Mouse (Mus musculus) embryonic facial prominence, embryonic 12.5 days (tissue): Measurements from ENCODE around the gene March8. TPM values are rescaled to one million over a fixed set of nuclear protein-coding genes. Genes with fewer than 3 reads are reported as not detected.

Source experiments
- ATAC-seq: fragments of 200-750 bp; cut with Nextera tagmentation; 2 replicates; pipeline ENCODE4 v1.8.0; 2017; ENCODE audit not compliant: insufficient number of reproducible peaks, insufficient read depth, low FRiP score, low TSS enrichment
- H3K27ac ChIP-seq: fragments of 300-500 bp; sonication (generic); 2 replicates; pipeline ENCODE4 v1.5.1; 2016; ENCODE audit warnings: mild to moderate bottlenecking
- H3K27me3 ChIP-seq: fragments of 300-500 bp; sonication (generic); 2 replicates; pipeline ENCODE4 v1.6.1; 2016; ENCODE audit warnings: mild to moderate bottlenecking, moderate library complexity
- H3K36me3 ChIP-seq: fragments of 300-500 bp; sonication (generic); 2 replicates; pipeline ENCODE4 v1.6.1; 2016; ENCODE audit warnings: mild to moderate bottlenecking
- H3K4me1 ChIP-seq: fragments of 300-500 bp; sonication (generic); 2 replicates; pipeline ENCODE4 v1.6.1; 2016
- H3K4me2 ChIP-seq: fragments of 300-500 bp; sonication (generic); replicated peaks from 2 replicates; pipeline ENCODE4 v1.6.1; 2016; ENCODE audit warnings: mild to moderate bottlenecking, moderate library complexity
- H3K4me3 ChIP-seq: fragments of 300-500 bp; sonication (generic); 2 replicates; pipeline ENCODE4 v1.5.1; 2016; ENCODE audit warnings: mild to moderate bottlenecking
- H3K9ac ChIP-seq: fragments of 300-500 bp; sonication (generic); 2 replicates; pipeline ENCODE4 v1.6.1; 2016; ENCODE audit warnings: mild to moderate bottlenecking, moderate library complexity
- H3K9me3 ChIP-seq: fragments of 300-500 bp; sonication (generic); 2 replicates; pipeline ENCODE4 v1.6.1; 2016; ENCODE audit warnings: mild to moderate bottlenecking, moderate library complexity
- WGBS: fragments of 180-500 bp; shearing (Covaris S2); methylation state at CpG from one replicate; pipeline ENCODE4 v1.1.7; 2016; 5-methylcytosine and 5-hydroxymethylcytosine counted together
- polyA plus RNA-seq: library from polyadenylated mRNA; unstranded; fragments of >200 nt; fragmentation: Nextera tagmentation; extraction: Ambion mirVana; gene quantifications from 2 replicates; pipeline ENCODE4 v1.2.1, GENCODE M21; 2016

Gene March8
- polyA plus RNA-seq, 1 experiment from 2014 or later: 31.1 TPM

DNA sequence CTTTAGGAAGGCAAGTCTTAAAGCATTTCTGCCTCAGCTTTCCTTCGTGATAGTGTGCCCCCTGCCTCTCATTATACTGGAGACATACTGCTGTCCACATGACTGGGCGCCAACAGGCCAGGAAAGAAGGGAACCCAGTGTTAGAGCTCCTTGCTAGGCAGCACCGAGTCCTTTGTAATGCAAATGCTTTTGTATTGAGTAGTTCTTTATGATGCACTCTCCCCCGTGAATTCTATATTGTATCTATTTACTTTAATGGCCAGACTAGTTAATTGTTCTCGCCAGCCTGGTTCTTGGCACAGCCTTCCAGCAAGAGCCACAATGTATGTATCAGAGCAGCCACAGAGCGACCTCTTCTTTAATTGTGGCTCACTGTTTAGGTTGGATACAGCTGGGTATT, 59.8 kb downstream of the March8 start:
- no peaks in the 10 kb centered on the region for H3K4me1 ChIP-seq
- H3K4me3 ChIP-seq: no peak overlapping the region
- H3K4me2 ChIP-seq: no peak overlapping the region
- no peaks in the 10 kb centered on the region; the same call in 1 of the 2 replicates for H3K36me3 ChIP-seq
- no peaks in the 10 kb centered on the region for H3K9me3 ChIP-seq
- no peak overlapping the region for H3K9ac ChIP-seq
- no peaks in the 10 kb centered on the region for H3K27me3 ChIP-seq
- no peak overlapping the region for H3K27ac ChIP-seq
- 58% methylated on average over 6 of the region's 6 CpGs for WGBS
- ATAC-seq: no peak

GRCm38 (mm10) chr6:116398136-116398535, 60.3 kb downstream of the March8 start:
- ATAC-seq: no peak
- WGBS: 81% methylated on average over 2 of the region's 2 CpGs

GRCm38 (mm10) chr6:116401746-116402423, 64.1 kb downstream of the March8 start:
- no peaks in the 10 kb centered on the region for H3K4me1 ChIP-seq
- 96% methylated on average over 12 of the region's 12 CpGs for WGBS
- no peak overlapping the region for H3K9ac ChIP-seq
- no peaks in the 10 kb centered on the region; the same call in 1 of the 2 replicates for H3K36me3 ChIP-seq
- ATAC-seq: no peak
- no peak overlapping the region for H3K27ac ChIP-seq
- H3K4me2 ChIP-seq: no peak overlapping the region
- no peaks in the 10 kb centered on the region for H3K27me3 ChIP-seq
- H3K9me3 ChIP-seq: no peaks in the 10 kb centered on the region
- H3K4me3 ChIP-seq: no peak overlapping the region

More at GRCm38 (mm10) chr6:116398136-116398535, 60.3 kb downstream of the March8 start:
- H3K9ac ChIP-seq: no peak overlapping the region
- H3K27ac ChIP-seq: no peak overlapping the region
- no peaks in the 10 kb centered on the region for H3K27me3 ChIP-seq
- no peaks in the 10 kb centered on the region; the same call in 1 of the 2 replicates for H3K36me3 ChIP-seq
- H3K4me1 ChIP-seq: no peaks in the 10 kb centered on the region
- no peaks in the 10 kb centered on the region for H3K9me3 ChIP-seq
- no peak overlapping the region for H3K4me2 ChIP-seq
- H3K4me3 ChIP-seq: no peak overlapping the region

DNA sequence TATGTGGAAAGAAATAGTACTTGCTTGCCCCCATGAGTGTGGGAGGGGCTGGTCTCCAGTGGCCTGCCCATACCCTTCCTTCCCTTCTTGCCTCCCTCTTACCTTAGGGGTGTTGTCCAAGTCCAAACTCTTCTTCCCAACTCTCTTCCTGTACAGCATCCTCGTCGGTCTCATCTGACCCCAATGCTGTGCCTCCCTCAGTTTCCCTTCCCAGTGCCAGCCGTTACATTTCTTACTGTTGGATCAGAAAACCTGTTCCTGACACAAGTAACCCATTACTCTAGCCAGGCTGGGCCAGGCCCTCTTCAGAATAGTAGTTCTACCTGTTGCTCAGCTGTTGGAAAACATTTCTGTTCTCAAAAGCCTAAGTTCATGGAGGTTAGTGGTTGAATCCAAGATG, 64.6 kb downstream of the March8 start:
- no peak overlapping the region for H3K9ac ChIP-seq
- WGBS: 93% methylated on average over 3 of the region's 3 CpGs
- no peaks in the 10 kb centered on the region for H3K27me3 ChIP-seq
- no peaks in the 10 kb centered on the region for H3K4me1 ChIP-seq
- no peak overlapping the region for H3K4me3 ChIP-seq
- no peaks in the 10 kb centered on the region; the same call in 1 of the 2 replicates for H3K36me3 ChIP-seq
- ATAC-seq: no peak
- H3K27ac ChIP-seq: no peak overlapping the region
- no peaks in the 10 kb centered on the region for H3K9me3 ChIP-seq
- H3K4me2 ChIP-seq: no peak overlapping the region

DNA sequence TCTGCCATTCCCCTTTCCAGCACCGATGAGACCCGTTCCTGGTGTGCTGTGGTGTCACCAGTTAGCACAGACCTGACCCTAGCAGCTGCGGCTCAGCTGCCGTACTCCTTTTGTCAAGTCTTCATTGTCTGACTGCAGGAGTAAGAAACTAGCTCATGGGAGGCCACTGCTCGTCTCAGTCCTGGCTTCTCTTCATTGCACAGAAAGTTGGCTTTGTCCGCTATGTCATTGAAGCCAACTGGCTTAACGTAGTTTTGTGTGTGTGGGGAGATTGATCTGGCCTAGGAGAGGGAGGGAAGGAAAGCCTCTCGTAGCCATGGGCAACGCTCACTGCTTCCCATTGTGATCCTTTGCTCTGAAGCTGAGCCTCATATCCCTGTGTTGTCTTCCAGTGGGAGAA, 67.4 kb downstream of the March8 start:
- Histone ChIP-seq H3K4me3 (no peak overlapping the region), H3K9me3 (no peaks in the 10 kb centered on the region), H3K4me2 (no peak overlapping the region), H3K27me3 (no peaks in the 10 kb centered on the region), H3K9ac (no peak overlapping the region), H3K4me1 (no peaks in the 10 kb centered on the region), H3K36me3 (peaks cover under 1% of the 10 kb centered on the region; the same call in 1 of the 2 replicates), H3K27ac (no peak overlapping the region)
- no peak; the same call in 1 of the 2 replicates for ATAC-seq
- WGBS: 83% methylated on average over 9 of the region's 9 CpGs

- H3K9ac ChIP-seq: no peak overlapping the region
- no peak overlapping the region for H3K27ac ChIP-seq
- H3K4me1 ChIP-seq: no peaks in the 10 kb centered on the region
- 83% methylated on average over 5 of the region's 5 CpGs for WGBS
- no peaks in the 10 kb centered on the region for H3K9me3 ChIP-seq
- no peaks in the 10 kb centered on the region for H3K27me3 ChIP-seq
- H3K36me3 ChIP-seq: peaks cover 4% of the 10 kb centered on the region; the same call in 1 of the 2 replicates
- H3K4me3 ChIP-seq: no peak overlapping the region
- no peak for ATAC-seq
- no peak overlapping the region for H3K4me2 ChIP-seq
These were observed 67.9 kb downstream of the March8 start for GRCm38 (mm10) chr6:116405715-116406114.

DNA sequence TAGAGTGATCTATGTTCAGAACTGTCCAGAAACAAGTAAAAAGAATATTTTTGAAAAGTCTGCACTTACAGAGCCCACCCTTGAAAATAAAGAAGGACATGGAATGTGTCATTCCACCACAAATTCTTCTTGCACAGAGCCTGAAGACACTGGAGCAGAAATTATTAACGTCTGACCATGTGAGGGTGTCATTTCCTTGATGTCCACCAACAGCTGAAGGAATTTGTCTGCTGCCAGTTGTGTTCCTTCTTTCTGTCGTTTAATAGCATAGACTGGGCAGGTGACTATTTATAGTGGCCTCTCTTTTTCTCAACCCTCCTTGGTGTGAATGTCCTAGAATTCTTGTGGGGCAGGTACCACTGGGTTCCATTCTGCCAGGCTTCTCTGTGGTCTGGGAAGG, 68.3 kb downstream of the March8 start:
- H3K4me1 ChIP-seq: no peaks in the 10 kb centered on the region
- 72% methylated on average over 2 of the region's 2 CpGs for WGBS
- no peak for ATAC-seq
- H3K4me3 ChIP-seq: no peak overlapping the region
- H3K27me3 ChIP-seq: no peaks in the 10 kb centered on the region
- H3K9me3 ChIP-seq: no peaks in the 10 kb centered on the region
- no peak overlapping the region for H3K4me2 ChIP-seq
- no peak overlapping the region for H3K9ac ChIP-seq
- peaks cover 4% of the 10 kb centered on the region; the same call in 1 of the 2 replicates for H3K36me3 ChIP-seq
- H3K27ac ChIP-seq: no peak overlapping the region

DNA sequence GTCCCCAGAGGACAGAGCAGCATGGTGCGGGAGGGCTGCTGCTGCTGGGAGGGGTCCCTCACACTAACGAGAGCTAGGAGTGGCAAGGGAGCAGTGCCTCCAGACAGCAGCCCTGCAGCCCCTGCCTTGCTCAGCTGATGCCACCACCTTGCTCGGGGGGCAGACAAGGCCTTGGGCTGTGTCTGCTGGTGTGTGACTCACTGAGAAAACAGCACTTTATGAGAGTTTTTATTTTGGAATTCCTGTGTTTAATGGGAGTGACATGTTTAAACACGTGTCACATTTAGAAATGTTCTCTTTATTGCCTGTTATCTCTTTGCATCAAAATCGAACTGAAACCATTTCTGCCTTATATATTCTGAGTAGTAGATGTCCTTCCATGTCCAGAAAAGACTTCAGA, 68.9 kb downstream of the March8 start:
- Histone ChIP-seq H3K4me2 (no peak overlapping the region), H3K9ac (no peak overlapping the region), H3K9me3 (no peaks in the 10 kb centered on the region), H3K4me3 (no peak overlapping the region), H3K36me3 (peaks cover 4% of the 10 kb centered on the region; the same call in 1 of the 2 replicates), H3K4me1 (no peaks in the 10 kb centered on the region), H3K27ac (no peak overlapping the region), H3K27me3 (no peaks in the 10 kb centered on the region)
- WGBS: 60% methylated on average over 5 of the region's 5 CpGs
- no peak for ATAC-seq

- WGBS: 86% methylated on average over 4 of the region's 4 CpGs
These were observed 69.4 kb downstream of the March8 start for GRCm38 (mm10) chr6:116407216-116407615.

DNA sequence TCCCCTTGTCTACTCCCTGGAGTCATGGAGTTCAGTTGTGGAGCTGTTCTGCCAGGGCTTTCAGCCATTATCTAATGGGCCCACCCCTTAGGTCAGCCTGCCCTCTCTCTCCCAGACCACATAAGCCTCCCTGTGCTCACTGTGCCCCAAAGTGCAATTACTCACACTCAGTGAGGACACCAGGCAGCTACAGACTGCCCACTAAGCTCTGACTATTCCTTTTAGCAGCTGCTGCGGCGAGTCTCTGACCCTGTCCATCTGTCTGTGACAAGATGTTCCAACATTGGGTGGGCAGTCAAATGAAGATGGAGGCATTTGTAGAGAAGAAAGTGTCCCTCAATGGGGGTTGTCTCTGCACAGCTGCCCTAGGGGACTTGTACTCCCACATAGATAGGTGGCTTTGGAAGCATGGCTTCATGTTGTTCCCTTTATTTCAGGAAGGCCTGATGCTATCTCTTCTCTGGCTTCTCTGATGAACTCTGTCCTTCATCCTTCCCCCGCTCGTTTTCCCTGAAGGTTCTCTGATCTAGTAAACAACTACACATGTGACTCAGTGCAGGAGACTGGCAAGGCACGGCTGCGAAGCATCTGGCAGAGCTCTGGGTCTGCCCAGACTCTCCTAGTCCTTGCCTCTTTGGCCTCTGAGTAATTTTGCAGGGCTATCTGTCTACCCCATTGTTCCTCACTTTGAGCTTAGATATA, 70.3 kb downstream of the March8 start:
- 76% methylated on average over 6 of the region's 6 CpGs for WGBS

More at GRCm38 (mm10) chr6:116407216-116407615, 69.4 kb downstream of the March8 start:
- Histone ChIP-seq H3K36me3 (peaks cover 4% of the 10 kb centered on the region; the same call in 1 of the 2 replicates), H3K4me1 (no peaks in the 10 kb centered on the region), H3K4me3 (no peak overlapping the region), H3K4me2 (no peak overlapping the region), H3K9ac (no peak overlapping the region), H3K27ac (no peak overlapping the region), H3K9me3 (no peaks in the 10 kb centered on the region), H3K27me3 (no peaks in the 10 kb centered on the region)
- ATAC-seq: no peak

DNA sequence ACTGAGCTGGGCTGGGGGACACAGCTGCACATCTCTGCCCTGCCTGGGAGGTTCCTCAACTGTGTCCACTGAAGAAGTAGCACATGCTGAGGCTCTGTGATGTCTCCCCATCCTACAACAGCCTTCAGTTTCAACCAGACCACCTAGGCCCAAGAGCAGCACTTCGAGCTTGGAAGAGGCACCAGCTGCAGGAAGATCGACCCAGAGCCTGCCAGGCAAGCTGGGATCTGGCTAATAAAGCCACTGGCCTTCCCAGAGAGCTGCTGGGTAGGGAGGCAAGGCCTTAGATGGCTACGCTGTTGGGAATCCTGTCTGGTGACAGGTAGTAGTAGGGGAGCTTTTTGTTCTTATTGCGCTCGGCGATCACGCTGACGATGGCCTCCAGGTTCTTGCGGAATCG, 72.6 kb downstream of the March8 start:
- no peaks in the 10 kb centered on the region for H3K27me3 ChIP-seq
- no peak overlapping the region for H3K27ac ChIP-seq
- H3K36me3 ChIP-seq: peaks cover 4% of the 10 kb centered on the region; the same call in 1 of the 2 replicates
- H3K9ac ChIP-seq: no peak overlapping the region
- no peaks in the 10 kb centered on the region for H3K9me3 ChIP-seq
- no peak overlapping the region for H3K4me3 ChIP-seq
- no peaks in the 10 kb centered on the region for H3K4me1 ChIP-seq
- no peak overlapping the region for H3K4me2 ChIP-seq
- no peak for ATAC-seq
- WGBS: 97% methylated on average over 10 of the region's 10 CpGs

More for the DNA sequence above, 70.3 kb downstream of the March8 start:
- no peaks in the 10 kb centered on the region for H3K9me3 ChIP-seq
- H3K4me2 ChIP-seq: no peak overlapping the region
- H3K4me1 ChIP-seq: no peaks in the 10 kb centered on the region
- peaks cover 4% of the 10 kb centered on the region; the same call in 1 of the 2 replicates for H3K36me3 ChIP-seq
- ATAC-seq: no peak
- H3K27ac ChIP-seq: no peak overlapping the region
- H3K27me3 ChIP-seq: no peaks in the 10 kb centered on the region
- no peak overlapping the region for H3K4me3 ChIP-seq
- H3K9ac ChIP-seq: no peak overlapping the region

DNA sequence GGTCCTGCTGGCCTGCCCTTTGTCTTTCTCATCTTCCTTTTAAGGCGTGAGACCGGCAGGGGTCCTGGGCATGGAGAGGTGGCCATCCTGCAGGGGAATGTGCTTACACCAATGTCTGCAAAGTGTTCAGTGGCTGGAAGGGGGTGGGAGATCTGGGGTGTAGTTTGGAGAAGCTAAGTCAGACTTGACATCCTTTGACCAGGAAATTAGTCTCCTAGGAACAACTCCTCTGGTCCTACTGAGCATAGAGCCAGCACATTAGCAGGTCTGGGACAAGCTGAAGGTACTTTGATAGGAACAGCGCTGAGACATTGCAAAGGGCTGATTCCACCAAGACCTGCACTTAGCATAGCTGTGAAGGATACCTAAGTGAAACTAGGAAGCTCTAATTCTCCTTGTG, 73.9 kb downstream of the March8 start:
- H3K4me1 ChIP-seq: no peaks in the 10 kb centered on the region
- no peak overlapping the region for H3K27ac ChIP-seq
- H3K4me3 ChIP-seq: no peak overlapping the region
- ATAC-seq: no peak
- peaks cover 4% of the 10 kb centered on the region; the same call in 1 of the 2 replicates for H3K36me3 ChIP-seq
- no peak overlapping the region for H3K4me2 ChIP-seq
- no peaks in the 10 kb centered on the region for H3K27me3 ChIP-seq
- no peak overlapping the region for H3K9ac ChIP-seq
- no peaks in the 10 kb centered on the region for H3K9me3 ChIP-seq
- WGBS: 82% methylated on average over 3 of the region's 3 CpGs
